25 mouse cellular contexts compared by ENCODE assay signal in the genomic region with DNA sequence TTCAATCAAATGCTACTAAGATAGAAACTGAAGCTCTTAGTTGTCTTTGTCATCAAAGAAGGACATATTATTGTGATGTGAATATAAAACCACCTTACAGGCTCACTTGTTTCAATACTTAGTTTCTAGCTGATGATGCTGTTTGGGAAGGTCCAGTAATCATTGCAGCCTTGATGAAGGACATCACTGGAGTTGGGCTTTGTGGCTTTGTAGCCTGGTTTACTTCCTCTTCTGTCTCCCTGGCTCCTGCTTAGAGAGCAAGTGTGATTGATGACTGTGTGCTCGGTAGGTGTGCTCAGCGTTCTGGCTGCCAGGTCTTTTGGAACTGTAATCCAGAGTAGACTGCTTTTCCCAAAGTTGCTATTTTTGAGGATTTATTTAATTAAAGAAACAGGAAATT. TPM values are rescaled to one million over a fixed set of nuclear protein-coding genes. Genes with fewer than 3 reads are reported as not detected.
A peak's percentile ranks its signal among the peaks of the same experiment; 100 is the strongest.
DNase-seq lines count a peak whose midpoint lies in the region; ATAC-seq and TF ChIP-seq lines count a peak whose summit lies in the region.
"Had no signal": no experiment of that assay in that cellular context is flagged by ENCODE, and none has a peak within 500 bp of the region (broad histone marks: within the 10 kb centered on the region; RNA-seq: fewer than 3 reads in every experiment).

No protein-coding gene starts in this region.

- WGBS in midbrain, postnatal 0 days: 75% methylated on average over 2 of the region's 2 CpGs

- no peak overlapping the region for H3K4me3 ChIP-seq in CH12.LX (replicated peaks in 1 of 3; ENCODE audit: low read depth in 2 of 3, low read length in 2 of 3, poor library complexity in 1 of 3)
- no peak overlapping the region for H3K4me3 ChIP-seq in midbrain, postnatal 0 days (ENCODE audit: low read depth, low read length)
- H3K4me3 ChIP-seq: embryonic facial prominence, embryonic 10.5 days; embryonic facial prominence, embryonic 12.5 days; forebrain, embryonic 13.5 days; forebrain, embryonic 15.5 days had no signal

- peak; percentile 50; the same call in 1 of the 2 replicates for ATAC-seq in common myeloid progenitor, adult 5-6 weeks (replicated peaks; ENCODE audit: low read depth, poor library complexity, severe bottlenecking)
- ATAC-seq in hematopoietic stem cell, adult 5-6 weeks (replicated peaks in 1 of 2; ENCODE audit: insufficient read depth in 1 of 2, low FRiP score in 2 of 2, low TSS enrichment in 1 of 2, low read depth in 1 of 2, poor library complexity in 2 of 2, severe bottlenecking in 2 of 2): peak; percentile 71 to 85
- no peak for ATAC-seq in midbrain, postnatal 0 days (ENCODE audit: low FRiP score)
- ATAC-seq: activated CD4-positive, CD25-positive, alpha-beta regulatory T cell, adult 4 months; CD4-positive, CD25-positive, alpha-beta regulatory T cell, adult 4 months; forebrain, embryonic 13.5 days; forebrain, embryonic 15.5 days; Patski had no signal

- dilution Hi-C loops in CH12.LX (cut with MboI; ENCODE audit: extremely low pct_ligation_motif_present, extremely low pct_unique_long_range_greater_than_20kb, low sequenced_read_pairs): no loop called here

- no peak overlapping the region for H3K27ac ChIP-seq in CH12.LX (ENCODE audit: insufficient read depth, low read depth)
- no peak overlapping the region for H3K27ac ChIP-seq in midbrain, postnatal 0 days (ENCODE audit: low read depth, low read length)
- H3K27ac ChIP-seq: embryonic facial prominence, embryonic 10.5 days; embryonic facial prominence, embryonic 12.5 days; forebrain, embryonic 13.5 days; forebrain, embryonic 15.5 days had no signal

- TF ChIP-seq RAD21 in CH12.LX (IDR thresholded peaks at IDR 0.05; ENCODE audit: low read depth, low read length): no peak

- peak; percentile 6 for DNase-seq in CH12.LX (ENCODE audit: extremely low read depth)
- DNase-seq in splenic B cell, adult 2 months (ENCODE audit: low read depth, low spot score): peak; percentile 6
- DNase-seq in midbrain, postnatal 0 days (ENCODE audit: low spot score): no peak
- DNase-seq in layer of hippocampus, adult 18-20 months (ENCODE audit: low spot score in 2 of 2): no peak
- no peak for DNase-seq in heart, adult 9 months (ENCODE audit: low spot score in 2 of 2)
- DNase-seq in adipocyte (ENCODE audit: low spot score): no peak
- DNase-seq: adrenal gland, adult 2 months; adrenal gland, postnatal 10 days; adrenal gland, postnatal 25 days; B cell, adult 2 months; cerebellum, adult 11 months; cerebellum, adult 18-20 months; cerebellum, adult 8-10 months; cerebellum, adult 9-11 months; cerebellum, postnatal 14 days; cerebellum, postnatal 36 days had no signal

- H3K79me2 ChIP-seq in CH12.LX (replicated peaks; ENCODE audit: control insufficient read depth, extremely low read depth, insufficient read depth, poor library complexity, severe bottlenecking): no peaks in the 10 kb centered on the region

- H3K4me2 ChIP-seq in CH12.LX (ENCODE audit: insufficient read depth, low read depth, poor library complexity, severe bottlenecking): no peak overlapping the region
- H3K4me2 ChIP-seq in midbrain, postnatal 0 days (ENCODE audit: low read depth, low read length, poor library complexity, severe bottlenecking): no peak overlapping the region
- H3K4me2 ChIP-seq: embryonic facial prominence, embryonic 12.5 days; forebrain, embryonic 13.5 days; forebrain, embryonic 15.5 days had no signal

- TF ChIP-seq POLR2A in CH12.LX (IDR thresholded peaks at IDR 0.05; ENCODE audit: low read depth, low read length): no peak

- H3K27me3 ChIP-seq in CH12.LX (replicated peaks): no peaks in the 10 kb centered on the region
- no peaks in the 10 kb centered on the region for H3K27me3 ChIP-seq in splenic B cell, adult 2 months (ENCODE audit: control insufficient read depth, insufficient read depth, low read length, poor library complexity, severe bottlenecking)
- no peaks in the 10 kb centered on the region for H3K27me3 ChIP-seq in midbrain, postnatal 0 days (ENCODE audit: insufficient read depth, low read length)
- H3K27me3 ChIP-seq: embryonic facial prominence, embryonic 12.5 days; forebrain, embryonic 13.5 days; forebrain, embryonic 15.5 days; Patski had no signal

- no peak for TF ChIP-seq CTCF in CH12.LX (conservative IDR thresholded peaks at IDR 0.05 in 1 of 2, IDR thresholded peaks at IDR 0.05 in 1 of 2; ENCODE audit: low read depth in 2 of 2, low read length in 2 of 2)
- TF ChIP-seq CTCF in midbrain, postnatal 0 days (IDR thresholded peaks at IDR 0.05): no peak

- no peak overlapping the region for H3K9ac ChIP-seq in CH12.LX (ENCODE audit: insufficient read depth, low read depth)
- no peak overlapping the region for H3K9ac ChIP-seq in midbrain, postnatal 0 days (replicated peaks; ENCODE audit: low read length, poor library complexity, severe bottlenecking)
- H3K9ac ChIP-seq: embryonic facial prominence, embryonic 12.5 days; forebrain, embryonic 13.5 days; forebrain, embryonic 15.5 days had no signal

- peaks cover 0 to 2% of the 10 kb centered on the region in 2 experiments for H3K36me3 ChIP-seq in CH12.LX (replicated peaks in 1 of 2; ENCODE audit: control insufficient read depth in 1 of 2, insufficient read depth in 1 of 2, low read length in 1 of 2)
- no peaks in the 10 kb centered on the region for H3K36me3 ChIP-seq in splenic B cell, adult 2 months (ENCODE audit: control insufficient read depth, insufficient read depth, low read length, poor library complexity, severe bottlenecking)
- H3K36me3 ChIP-seq in midbrain, postnatal 0 days (ENCODE audit: insufficient read depth, low read length): no peaks in the 10 kb centered on the region
- H3K36me3 ChIP-seq: embryonic facial prominence, embryonic 10.5 days; embryonic facial prominence, embryonic 12.5 days; forebrain, embryonic 15.5 days had no signal

- peaks cover 0 to 21% of the 10 kb centered on the region in 2 experiments; a peak in 2 of 4 replicates for H3K4me1 ChIP-seq in CH12.LX (ENCODE audit: control insufficient read depth in 1 of 2, insufficient read depth in 2 of 2)
- no peaks in the 10 kb centered on the region for H3K4me1 ChIP-seq in midbrain, postnatal 0 days (ENCODE audit: insufficient read depth, low read length)
- H3K4me1 ChIP-seq: embryonic facial prominence, embryonic 10.5 days; embryonic facial prominence, embryonic 12.5 days; forebrain, embryonic 13.5 days; forebrain, embryonic 15.5 days had no signal

- TF ChIP-seq EP300 in CH12.LX (IDR thresholded peaks at IDR 0.05; ENCODE audit: low read length): no peak

- in situ Hi-C loops in CH12.LX (cut with MboI; ENCODE audit: low pct_ligation_motif_present, low pct_unique_long_range_greater_than_20kb, low sequenced_read_pairs): no loop called here

- H3K9me3 ChIP-seq in CH12.LX (replicated peaks; ENCODE audit: low read length): no peaks in the 10 kb centered on the region
- no peaks in the 10 kb centered on the region for H3K9me3 ChIP-seq in midbrain, postnatal 0 days (ENCODE audit: low read length)
- H3K9me3 ChIP-seq: embryonic facial prominence, embryonic 10.5 days; embryonic facial prominence, embryonic 12.5 days; forebrain, embryonic 13.5 days; forebrain, embryonic 15.5 days had no signal

TF ChIP-seq in CH12.LX, 34 proteins besides CTCF, POLR2A, EP300 and RAD21:
- TF ChIP-seq NRF1 (IDR thresholded peaks at IDR 0.05; ENCODE audit: low read depth, low read length) (no peak), JUND (conservative IDR thresholded peaks at IDR 0.05; ENCODE audit: low read depth, low read length) (no peak), ELF1 (IDR thresholded peaks at IDR 0.05; ENCODE audit: low read depth, low read length) (no peak), ZC3H11A (IDR thresholded peaks at IDR 0.05; ENCODE audit: low read depth, low read length) (no peak), ETS1 (conservative IDR thresholded peaks at IDR 0.05; ENCODE audit: low read depth, low read length) (no peak), JUN (IDR thresholded peaks at IDR 0.05; ENCODE audit: insufficient read depth, low read depth, low read length) (no peak), MAFK (IDR thresholded peaks at IDR 0.05; ENCODE audit: insufficient replicate concordance, low read length) (no peak), ZMIZ1 (IDR thresholded peaks at IDR 0.05; ENCODE audit: low read depth, low read length) (no peak), KAT2A (IDR thresholded peaks at IDR 0.05; ENCODE audit: insufficient replicate concordance, low read length) (no peak), MXI1 (IDR thresholded peaks at IDR 0.05; ENCODE audit: low read depth, low read length) (no peak), SIN3A (IDR thresholded peaks at IDR 0.05; ENCODE audit: low read length) (no peak), TCF12 (IDR thresholded peaks at IDR 0.05; ENCODE audit: low read depth, low read length) (no peak), GABPA (IDR thresholded peaks at IDR 0.05; ENCODE audit: insufficient replicate concordance, low read depth, low read length) (no peak), USF1 (IDR thresholded peaks at IDR 0.05; ENCODE audit: low read depth, low read length) (no peak), UBTF (IDR thresholded peaks at IDR 0.05; ENCODE audit: low read depth, low read length) (no peak), TBP (conservative IDR thresholded peaks at IDR 0.05; ENCODE audit: low read depth, low read length) (no peak), SMC3 (IDR thresholded peaks at IDR 0.05; ENCODE audit: low read depth, low read length) (no peak)

RNA-seq across cellular contexts. Expression of gene Dph6, which starts 55.0 kb away (rescaled TPM):
- 10.9 and 11.1 TPM in 2 replicates for total RNA-seq in CH12.LX (2012; rRNA removed)
- total RNA-seq in CH12.LX (2014; rRNA removed): 16.1 and 18.3 TPM in 2 replicates
- polyA plus RNA-seq in CH12.LX (2012; ENCODE audit: insufficient read length, low read depth): 23.2 and 25.2 TPM in 2 replicates
- total RNA-seq in common myeloid progenitor, adult 5-6 weeks (2017): 17.9 and 24.4 TPM in 2 replicates
- 28.0 and 32.3 TPM in 2 replicates for total RNA-seq in hematopoietic stem cell, adult 5-6 weeks (2017)
- total RNA-seq in midbrain, postnatal 0 days (2014; rRNA removed): 11.0 and 14.5 TPM in 2 replicates
- polyA plus RNA-seq in midbrain, postnatal 0 days (2015; fragmentation: Nextera tagmentation; extraction: Ambion mirVana): 13.2 and 14.6 TPM in 2 replicates
- 10 to 100 TPM; 13.0 to 13.2 TPM for total RNA-seq in layer of hippocampus, adult 18-20 months (2021)

Comparison
In these comparisons a context has a peak if more than half of its experiments do, and no peak if none do; other contexts are left out.
1. DNase-seq: peak in CH12.LX (single experiment) and splenic B cell, adult 2 months (single experiment); none in midbrain, postnatal 0 days (single experiment), layer of hippocampus, adult 18-20 months (0 of 2), heart, adult 9 months (0 of 2) and adipocyte (single experiment).